Mouse (Mus musculus) liver, adult 2 months (tissue): ENCODE data around the gene Syngr2.

Experiments
- CTCF ChIP-seq: fragments of 200-500 bp; IDR thresholded peaks from 2 replicates; pipeline ENCODE4 v1.5.1; 2011; ENCODE audit warnings: low read depth, low read length, control low read depth
- POLR2A ChIP-seq: fragments of 200-500 bp; IDR thresholded peaks from 2 replicates; pipeline ENCODE4 v1.6.1; 2011; ENCODE audit warnings: low read length, control low read depth; ENCODE audit not compliant: insufficient read depth; ENCODE audit errors: extremely low read depth

GRCm38 (mm10) chr11:117824060-117824969 is 14.8 kb downstream of the Syngr2 start:
- TF ChIP-seq CTCF (peak; percentile 97), POLR2A (no peak)
